Mouse (Mus musculus) retina, embryonic 14.5 days (tissue): Measurements from ENCODE around the gene Grap2.
"Not testable (repeated sequence)": the region's sequence is repeated elsewhere in the genome, so short reads cannot be mapped to it uniquely, and the experiment has no call there.

ENCODE experiments used
- DNase-seq: peaks from one replicate; pipeline ENCODE4 v3.0.0-alpha.2; 2015; ENCODE audit warnings: low spot score

Gene Grap2

GRCm38 (mm10) chr15:80566696-80567095 is 5.7 kb upstream of the Grap2 start:
- no peak for DNase-seq

DNA sequence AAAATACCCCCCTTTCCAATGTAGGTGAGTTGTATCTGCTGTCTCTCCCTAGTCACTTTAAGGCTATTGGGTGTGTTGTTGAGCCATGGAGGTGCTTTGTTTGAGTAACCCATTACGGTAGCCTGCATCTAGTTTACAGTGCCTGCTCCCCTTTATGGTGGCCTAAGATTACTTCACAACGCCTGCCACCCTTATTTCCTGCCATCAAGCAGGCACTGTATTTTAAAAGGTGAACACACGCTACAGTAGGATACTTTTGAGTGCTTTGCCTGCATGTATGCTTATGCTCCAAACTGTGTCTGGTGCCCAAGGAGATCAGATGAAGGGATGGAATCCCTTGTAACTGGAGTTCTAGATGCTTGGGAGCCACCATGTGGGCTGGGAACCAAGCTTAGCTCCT is 5.3 kb upstream of the Grap2 start:
- DNase-seq: no peak

DNA sequence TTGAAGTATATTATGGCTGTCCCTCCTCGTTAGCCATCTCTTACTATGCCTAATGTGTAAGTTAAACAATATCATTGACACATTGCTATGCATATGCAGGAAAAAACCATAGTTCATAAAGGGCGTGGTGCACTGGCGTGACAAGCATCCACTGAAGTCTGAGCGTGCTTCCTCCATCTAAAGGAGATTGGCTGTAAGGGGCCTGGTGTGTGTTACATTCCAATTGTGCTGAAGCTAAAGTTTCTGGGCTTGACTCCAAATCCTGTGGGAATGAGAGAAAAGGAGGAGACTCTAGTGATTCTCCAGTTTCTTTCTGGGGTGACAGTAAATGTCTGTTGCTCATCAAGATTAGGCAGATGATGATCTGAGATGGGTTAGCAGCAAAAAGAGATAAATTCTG is 4.7 kb upstream of the Grap2 start:
- no peak for DNase-seq

- no peak for DNase-seq
Measured at GRCm38 (mm10) chr15:80569205-80569604, 3.2 kb upstream of the Grap2 start.

DNA sequence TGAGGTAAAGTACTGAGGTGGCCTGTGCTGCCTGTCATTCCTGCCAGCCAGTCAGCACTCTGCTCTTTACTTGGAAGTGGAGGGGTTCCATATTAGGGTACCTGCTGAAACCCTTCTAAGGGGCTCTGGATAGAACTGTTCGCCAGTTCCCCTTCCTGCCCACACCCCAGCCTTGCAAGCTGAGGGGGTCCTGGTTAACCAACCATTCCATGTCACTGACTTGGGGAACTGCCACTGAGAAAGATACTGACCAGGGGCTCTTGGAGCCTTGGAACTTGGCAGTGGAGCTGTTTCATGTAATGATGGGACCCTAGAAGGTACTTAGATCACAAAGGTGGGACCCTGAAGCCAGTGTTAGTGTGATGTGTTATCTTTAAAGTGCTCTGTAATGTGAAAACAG is 2.2 kb upstream of the Grap2 start:
- DNase-seq: no peak

GRCm38 (mm10) chr15:80571611-80572010 is 783 bp upstream of the Grap2 start:
- DNase-seq: no peak

DNA sequence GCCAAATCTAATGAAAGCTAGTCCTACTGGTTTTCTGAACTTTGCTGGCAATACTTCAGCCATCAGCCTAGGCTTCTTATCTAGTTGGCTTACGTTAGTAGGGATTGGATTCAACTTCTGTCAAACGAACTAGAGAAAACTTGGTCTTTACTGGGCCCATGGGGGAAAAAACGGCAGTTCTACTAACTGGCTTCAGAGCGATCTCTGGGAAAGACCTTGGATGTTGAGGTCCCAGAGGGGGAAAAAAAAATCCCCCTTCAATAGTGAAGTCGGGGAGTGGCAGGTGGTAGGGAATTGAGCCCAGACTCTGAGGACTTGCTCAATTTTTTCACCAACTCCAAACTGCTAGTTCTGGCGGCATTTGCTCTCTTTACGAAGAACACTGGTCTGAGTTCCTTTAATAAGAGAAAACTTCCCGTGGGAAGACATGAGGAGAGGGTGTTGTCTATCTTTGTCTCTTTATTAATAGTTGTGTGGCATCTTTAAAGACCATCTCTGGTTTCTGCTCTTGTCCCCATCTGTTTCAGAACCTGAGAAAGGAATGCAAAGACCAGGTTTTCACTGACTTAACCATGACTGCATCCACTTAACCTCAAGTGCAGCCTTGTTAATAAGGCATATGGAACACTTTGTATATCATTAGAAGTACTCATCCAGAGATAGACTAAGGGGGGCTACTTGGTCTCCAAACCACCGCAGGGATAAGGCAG is 572 bp downstream of the Grap2 start:
- no peak for DNase-seq

DNA sequence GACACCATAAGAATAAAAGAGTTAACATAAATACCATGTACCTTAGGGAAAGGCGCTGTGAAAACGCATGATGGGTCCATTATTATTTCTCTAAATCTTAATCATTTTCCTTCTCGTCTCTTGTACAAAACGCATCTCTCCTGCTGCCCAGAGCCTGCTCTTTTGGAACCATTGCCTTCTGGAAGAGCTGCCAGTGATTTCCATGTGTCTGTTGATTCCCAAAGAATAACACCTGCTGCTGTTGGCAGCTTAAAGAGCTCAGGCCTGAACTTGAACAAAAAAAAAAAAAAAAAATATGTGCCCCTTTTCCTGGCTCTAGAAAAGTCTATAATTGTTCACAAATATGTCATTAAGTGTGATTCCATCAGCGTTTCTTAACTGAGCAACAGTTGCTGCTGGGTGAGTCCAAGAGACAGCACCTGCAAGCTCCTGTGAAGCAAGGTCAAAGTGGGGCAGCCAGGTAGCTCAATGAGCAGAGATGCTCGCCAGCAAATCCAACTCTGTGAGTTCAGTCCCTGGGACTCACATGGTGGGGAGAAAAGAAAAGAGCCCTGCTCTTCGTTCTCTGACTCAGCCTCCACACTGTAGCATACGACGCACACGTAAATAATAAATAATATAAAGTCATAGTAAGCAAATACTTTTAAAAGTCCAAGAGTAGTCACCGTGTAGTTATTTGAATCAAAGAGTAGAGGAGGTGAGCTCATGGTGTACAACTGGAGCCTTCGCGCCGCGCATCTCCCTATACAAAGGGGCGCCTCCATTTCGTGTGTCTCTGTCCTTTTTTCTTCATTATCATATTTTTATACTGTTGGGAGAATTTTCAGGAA is 2.0 kb downstream of the Grap2 start:
- no peak for DNase-seq

- no peak for DNase-seq
Measured at GRCm38 (mm10) chr15:80575817-80576370, 3.5 kb downstream of the Grap2 start.

GRCm38 (mm10) chr15:80576415-80576994 is 4.1 kb downstream of the Grap2 start:
- no peak for DNase-seq

GRCm38 (mm10) chr15:80577166-80577960 is 5.0 kb downstream of the Grap2 start:
- peak; percentile 23 for DNase-seq

DNA sequence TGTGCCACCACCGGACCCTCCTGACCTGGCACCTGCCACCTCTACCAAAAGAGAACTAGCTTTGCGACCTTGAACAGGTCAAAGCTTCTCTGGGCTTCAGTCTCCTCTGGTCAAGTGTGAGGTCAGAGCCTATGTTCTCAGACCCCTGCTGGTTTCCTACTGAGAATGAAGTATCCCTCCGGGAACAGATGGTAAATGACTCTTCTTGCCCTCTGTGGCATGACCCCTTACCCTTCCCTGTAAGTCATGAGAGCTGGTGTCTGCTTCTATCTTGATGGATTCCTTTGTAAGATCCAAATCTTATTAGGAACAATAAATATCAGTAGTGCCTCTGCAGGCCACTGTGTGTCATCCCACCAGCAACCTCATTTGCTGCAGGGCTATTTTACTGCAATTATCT is 6.7 kb downstream of the Grap2 start:
- no peak for DNase-seq

DNA sequence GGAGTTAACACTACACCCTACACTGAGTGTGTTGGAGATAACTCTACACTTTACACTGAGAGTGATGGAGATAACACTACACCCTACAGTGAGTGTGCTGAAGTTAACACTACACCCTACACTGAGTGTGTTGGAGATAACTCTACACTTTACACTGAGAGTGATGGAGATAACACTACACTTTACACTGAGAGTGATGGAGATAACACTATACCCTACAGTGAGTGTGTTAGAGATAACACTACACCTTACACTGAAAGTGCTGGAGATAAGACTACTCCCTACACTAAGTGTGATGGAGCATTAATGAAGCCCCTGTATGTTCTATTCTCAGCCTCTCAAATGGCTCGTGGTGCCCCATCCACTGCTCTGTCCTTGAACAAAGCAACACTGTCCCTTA is 8.2 kb downstream of the Grap2 start:
- not testable (repeated sequence) for DNase-seq

GRCm38 (mm10) chr15:80582581-80583495 is 10.4 kb downstream of the Grap2 start:
- DNase-seq: no peak

DNA sequence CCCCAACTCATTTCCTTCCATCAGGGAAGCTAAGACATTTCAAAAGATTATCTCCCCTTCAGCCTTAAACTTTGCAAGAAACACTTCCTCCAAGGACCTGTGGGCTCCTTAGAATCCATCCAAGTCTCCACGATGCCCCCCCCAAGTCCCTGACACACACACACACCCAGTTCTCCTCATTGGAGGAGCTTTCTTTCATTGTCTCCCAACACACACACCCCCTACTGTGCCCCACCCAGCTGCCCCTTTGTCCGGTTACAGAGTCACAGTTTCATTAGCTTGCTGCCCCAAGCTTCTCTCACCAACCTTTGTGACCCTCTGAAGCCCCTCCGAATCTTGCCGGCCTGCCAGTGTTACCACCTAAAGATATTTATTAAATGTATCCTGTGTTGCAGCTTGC is 13.9 kb downstream of the Grap2 start:
- DNase-seq: no peak

- DNase-seq: no peak
Measured at GRCm38 (mm10) chr15:80590641-80591040, 18.2 kb downstream of the Grap2 start.

- DNase-seq: no peak
Measured at GRCm38 (mm10) chr15:80592737-80593136, 20.3 kb downstream of the Grap2 start.

- no peak for DNase-seq
Measured at GRCm38 (mm10) chr15:80593877-80594276, 21.5 kb downstream of the Grap2 start.

DNA sequence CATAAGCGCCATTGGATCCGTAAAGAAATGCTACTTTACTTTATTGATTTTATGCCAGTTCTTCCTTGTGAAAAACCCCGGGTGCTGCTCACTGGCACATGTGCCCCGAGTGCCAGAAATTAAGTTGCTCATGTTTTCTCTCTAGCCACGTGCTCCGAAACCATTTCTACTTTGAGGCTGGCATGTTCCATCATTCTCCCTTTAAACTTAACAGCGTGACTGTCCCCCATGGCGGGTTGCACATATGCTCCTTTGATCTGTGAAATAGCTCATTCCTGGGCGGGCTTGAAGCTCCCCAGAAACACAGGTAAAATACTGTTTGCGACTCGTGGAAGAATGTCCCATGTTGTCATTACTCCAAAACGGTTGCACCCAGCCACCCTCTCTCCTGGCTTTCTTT is 26.4 kb downstream of the Grap2 start:
- no peak for DNase-seq

GRCm38 (mm10) chr15:80599213-80599750 is 26.9 kb downstream of the Grap2 start:
- no peak for DNase-seq

GRCm38 (mm10) chr15:80599843-80600242 is 27.4 kb downstream of the Grap2 start:
- DNase-seq: no peak
